Mouse (Mus musculus): ENCODE measurements around the gene Gm4301. TPM values are rescaled to one million over a fixed set of nuclear protein-coding genes. Genes with fewer than 3 reads are reported as not detected.

Gene Gm4301
- polyA plus RNA-seq (2015; fragmentation: Illumina TruSeq; extraction: RNeasy Lipid Tissue Mini Kit (QIAGEN cat#74804); ENCODE audit: insufficient read depth, low replicate concordance): not detected

GRCm38 (mm10) chr10:100335376-100335775 is at the start of gene Gm4301:
TSS of gene Gm4301 (plus strand) at chr10:100335676.

GRCm38 (mm10) chr10:100340536-100340935 is 5.1 kb downstream of the Gm4301 start, which contains the start of gene Gm4302:
TSS of gene Gm4302 (plus strand) at chr10:100340836.

GRCm38 (mm10) chr10:100345672-100346071 is 10.2 kb downstream of the Gm4301 start, which contains the start of gene Gm4303:
TSS of gene Gm4303 (plus strand) at chr10:100345972.

GRCm38 (mm10) chr10:100350793-100351192 is 15.3 kb downstream of the Gm4301 start, which contains the start of gene Gm4305:
TSS of gene Gm4305 (plus strand) at chr10:100351093.

GRCm38 (mm10) chr10:100361038-100361437 is 25.6 kb downstream of the Gm4301 start, which contains the start of gene Gm4307:
TSS of gene Gm4307 (plus strand) at chr10:100361338.

GRCm38 (mm10) chr10:100382460-100382859 is 47.0 kb downstream of the Gm4301 start, which contains the start of gene Gm4312:
TSS of gene Gm4312 (minus strand) at chr10:100382560.

Other genes starting within 250 kb of the Gm4301 start
- gene Gm4302, start 5.2 kb downstream of the Gm4301 start, polyA plus RNA-seq (2015; fragmentation: Illumina TruSeq; extraction: RNeasy Lipid Tissue Mini Kit (QIAGEN cat#74804); ENCODE audit: insufficient read depth, low replicate concordance): not detected
- not detected for gene Gm4303, start 10.3 kb downstream of the Gm4301 start, polyA plus RNA-seq (2015; fragmentation: Illumina TruSeq; extraction: RNeasy Lipid Tissue Mini Kit (QIAGEN cat#74804); ENCODE audit: insufficient read depth, low replicate concordance)
- not detected for gene Gm4305, start 15.4 kb downstream of the Gm4301 start, polyA plus RNA-seq (2015; fragmentation: Illumina TruSeq; extraction: RNeasy Lipid Tissue Mini Kit (QIAGEN cat#74804); ENCODE audit: insufficient read depth, low replicate concordance)
- gene Gm4307, start 25.7 kb downstream of the Gm4301 start, polyA plus RNA-seq (2015; fragmentation: Illumina TruSeq; extraction: RNeasy Lipid Tissue Mini Kit (QIAGEN cat#74804); ENCODE audit: insufficient read depth, low replicate concordance): not detected
- gene Gm4312, start 46.9 kb downstream of the Gm4301 start, polyA plus RNA-seq (2015; fragmentation: Illumina TruSeq; extraction: RNeasy Lipid Tissue Mini Kit (QIAGEN cat#74804); ENCODE audit: insufficient read depth, low replicate concordance): not detected
- 7.8 TPM for gene Tmtc3, start 151.7 kb downstream of the Gm4301 start, polyA plus RNA-seq (2015; fragmentation: Illumina TruSeq; extraction: RNeasy Lipid Tissue Mini Kit (QIAGEN cat#74804); ENCODE audit: insufficient read depth, low replicate concordance)
- gene Cep290, start 151.9 kb downstream of the Gm4301 start, polyA plus RNA-seq (2015; fragmentation: Illumina TruSeq; extraction: RNeasy Lipid Tissue Mini Kit (QIAGEN cat#74804); ENCODE audit: insufficient read depth, low replicate concordance): 6.2 TPM

Measured in spleen, adult 10 weeks (tissue).